Mouse (Mus musculus) bone marrow macrophage, adult 2 months (primary cell): ENCODE measurements around the gene Galk1. TPM values are rescaled to one million over a fixed set of nuclear protein-coding genes. Genes with fewer than 3 reads are reported as not detected.

Experiments
- H3K27ac ChIP-seq: 2 replicates; pipeline ENCODE4 v1.5.1; 2012; ENCODE audit warnings: low read depth, low read length; ENCODE audit not compliant: insufficient read depth
- H3K4me1 ChIP-seq: 2 replicates; pipeline ENCODE4 v1.6.1; 2012; ENCODE audit warnings: low read length; ENCODE audit not compliant: control insufficient read depth, insufficient read depth
- H3K4me3 ChIP-seq: 2 replicates; pipeline ENCODE4 v1.5.1; 2012; ENCODE audit warnings: mild to moderate bottlenecking, low read length, moderate library complexity; ENCODE audit not compliant: insufficient read depth
- CTCF ChIP-seq: IDR thresholded peaks from 2 replicates; pipeline ENCODE4 v1.5.1; 2012; ENCODE audit warnings: low read depth, mild to moderate bottlenecking, low read length, moderate library complexity
- POLR2A ChIP-seq: IDR thresholded peaks from 2 replicates; pipeline ENCODE4 v1.6.1; 2012; ENCODE audit warnings: mild to moderate bottlenecking, low read depth, low read length, borderline replicate concordance
- polyA plus RNA-seq: library from polyadenylated mRNA; stranded (reverse); fragments of >200 nt; gene quantifications from 2 replicates; pipeline ENCODE4 v1.2.4, GENCODE M21; 2012; ENCODE audit not compliant: missing spikeins, insufficient read depth, insufficient read length

The Galk1 gene
- polyA plus RNA-seq, 1 experiment, result 14.4 TPM

DNA sequence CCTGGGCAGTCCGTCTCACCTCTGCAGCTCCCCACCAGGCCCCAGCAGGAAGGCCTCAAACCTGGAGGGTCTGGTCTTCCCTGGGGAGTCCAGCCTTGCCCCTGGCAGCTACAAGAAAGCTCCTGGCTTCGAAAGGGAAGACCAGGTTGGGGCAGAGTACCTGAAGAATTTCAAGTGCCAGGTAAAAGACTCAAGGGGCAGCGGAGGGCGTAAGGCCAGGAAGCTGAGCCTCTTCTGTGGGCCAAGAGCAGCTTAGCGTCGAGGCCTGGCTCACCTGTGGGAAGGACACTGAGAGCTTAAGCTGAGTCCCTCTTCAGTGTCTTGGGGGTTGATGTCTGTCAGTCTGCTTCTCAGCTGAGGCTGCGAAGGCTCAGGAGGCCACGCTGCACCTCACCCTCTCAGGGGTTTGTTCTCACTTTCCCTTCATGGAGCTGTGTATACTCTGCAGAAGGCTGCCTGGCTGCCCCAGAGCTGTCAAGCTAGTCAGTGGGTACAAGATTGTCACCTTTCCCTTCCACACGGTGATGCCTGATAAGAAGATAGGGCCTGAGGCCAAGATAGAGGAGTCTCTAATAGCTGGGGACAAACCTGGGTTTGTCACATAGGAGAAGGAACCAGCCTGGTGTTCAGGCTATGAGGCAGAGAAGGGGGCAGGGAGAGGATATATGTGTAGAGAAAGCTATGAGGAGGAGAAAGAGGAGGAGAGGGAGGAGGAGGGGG is 41.2 kb upstream of the Galk1 start:
- no peaks in the 10 kb centered on the region for H3K4me1 ChIP-seq
- TF ChIP-seq CTCF (no peak), POLR2A (no peak)
- no peak overlapping the region for H3K4me3 ChIP-seq
- H3K27ac ChIP-seq, result no peak overlapping the region

GRCm38 (mm10) chr11:116050196-116050595 is 37.7 kb upstream of the Galk1 start:
- no peaks in the 10 kb centered on the region for H3K4me1 ChIP-seq
- TF ChIP-seq POLR2A (no peak), CTCF (no peak)
- H3K27ac ChIP-seq, result no peak overlapping the region
- no peak overlapping the region for H3K4me3 ChIP-seq

DNA sequence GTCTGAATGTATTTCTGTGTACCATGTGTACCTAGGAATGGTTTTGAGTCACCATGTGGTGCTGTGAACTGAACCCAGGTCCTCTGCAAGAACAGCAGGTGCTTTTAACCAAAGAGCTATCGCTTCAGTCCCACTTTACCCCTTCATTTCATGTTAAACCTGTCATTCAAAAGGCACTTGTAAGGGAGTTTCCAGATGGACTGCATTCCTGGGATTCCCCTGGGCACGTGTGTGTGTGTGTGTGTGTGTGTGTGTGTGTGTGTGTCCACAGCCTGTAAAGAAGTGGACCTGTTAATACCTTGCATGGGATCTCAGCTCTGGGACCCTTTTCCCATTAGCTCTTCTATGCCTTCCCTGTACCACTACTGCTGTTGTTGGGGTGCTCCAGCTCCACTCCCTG is 37.1 kb upstream of the Galk1 start:
- TF ChIP-seq CTCF, result no peak
- TF ChIP-seq POLR2A, result no peak
- Histone ChIP-seq H3K4me3 (no peak overlapping the region), H3K4me1 (no peaks in the 10 kb centered on the region), H3K27ac (no peak overlapping the region)

DNA sequence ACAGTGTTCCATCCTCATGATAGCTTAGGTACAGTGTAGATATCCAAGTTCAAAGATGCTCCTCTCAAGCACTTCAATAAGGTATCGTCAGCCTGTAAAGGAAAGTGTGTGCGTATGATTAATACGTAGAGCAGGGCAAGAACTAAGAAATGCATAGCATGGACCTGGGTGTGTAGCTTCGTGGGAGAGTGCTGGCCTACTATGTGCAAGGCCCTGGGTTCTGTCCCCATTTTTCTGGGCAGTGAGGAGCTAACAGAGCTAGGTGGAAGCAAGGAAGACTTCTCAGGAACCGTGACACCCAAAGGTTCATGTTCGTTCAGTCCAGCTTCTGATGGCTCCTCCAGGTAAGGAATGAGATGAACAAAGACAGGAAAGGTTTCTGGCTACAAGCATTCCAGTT is 32.7 kb upstream of the Galk1 start:
- H3K4me1 ChIP-seq, result peaks cover 5% of the 10 kb centered on the region
- no peak for TF ChIP-seq CTCF
- no peak for TF ChIP-seq POLR2A
- H3K4me3 ChIP-seq, result no peak overlapping the region
- no peak overlapping the region for H3K27ac ChIP-seq

DNA sequence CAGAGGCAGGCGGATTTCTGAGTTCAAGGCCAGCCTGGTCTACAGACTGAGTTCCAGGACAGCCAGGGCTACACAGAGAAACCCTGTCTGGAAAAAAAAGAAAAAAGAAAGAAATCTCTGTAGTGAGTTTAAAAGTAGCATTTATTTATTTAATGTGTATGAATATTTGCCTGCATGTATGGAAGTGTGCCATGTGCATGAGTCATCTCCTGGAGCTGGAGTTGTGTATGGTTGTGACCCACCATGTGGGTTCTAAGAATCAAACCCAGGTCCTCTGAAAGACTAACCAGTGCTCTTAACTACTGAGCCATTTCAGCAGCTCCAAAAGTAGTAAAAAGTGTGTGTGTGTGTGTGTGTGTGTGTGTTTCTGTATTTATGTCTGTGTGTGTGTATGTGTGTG is 30.8 kb upstream of the Galk1 start:
- H3K4me3 ChIP-seq, result no peak overlapping the region
- H3K27ac ChIP-seq, result no peak overlapping the region
- peaks cover 5% of the 10 kb centered on the region for H3K4me1 ChIP-seq
- no peak for TF ChIP-seq POLR2A
- TF ChIP-seq CTCF, result no peak

DNA sequence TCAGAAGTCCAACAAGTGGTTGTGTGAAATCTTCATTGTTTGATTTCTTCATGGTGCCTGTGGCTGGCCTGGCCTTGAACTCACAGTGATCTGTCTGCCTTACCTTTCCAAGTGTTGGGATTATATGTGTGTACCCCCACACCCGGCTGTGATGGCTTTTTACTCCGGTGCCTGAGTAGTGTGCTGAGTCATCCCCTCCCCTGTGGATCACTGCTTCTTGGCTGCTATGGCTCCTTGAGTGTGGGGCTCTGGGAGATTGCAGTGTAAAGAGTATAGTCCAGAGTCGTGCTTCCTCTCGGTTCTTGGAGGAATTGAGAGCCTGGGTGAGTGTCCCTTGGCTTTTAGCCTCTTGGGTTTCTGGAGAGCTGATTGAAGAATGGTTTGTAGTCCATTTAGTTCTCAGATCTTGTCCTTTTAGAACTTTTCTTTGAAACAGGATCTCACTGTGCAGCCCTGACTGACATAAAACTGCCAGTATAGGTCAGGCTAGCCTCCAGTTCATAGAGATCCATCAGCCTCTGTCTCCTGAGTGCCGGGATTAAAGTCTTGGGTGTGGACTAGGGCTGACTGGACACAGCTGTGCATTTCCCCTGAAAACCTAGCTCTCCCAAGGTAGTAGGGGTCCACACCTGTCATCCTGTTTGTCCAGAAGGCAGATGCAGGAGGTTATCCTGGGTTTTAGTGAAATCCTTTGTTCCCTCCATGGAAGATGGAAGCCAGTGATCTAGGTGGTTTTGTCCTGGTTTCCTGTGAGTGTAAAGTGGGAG is 30.0 kb upstream of the Galk1 start:
- Histone ChIP-seq H3K4me1 (peaks cover 5% of the 10 kb centered on the region), H3K27ac (no peak overlapping the region), H3K4me3 (no peak overlapping the region)
- TF ChIP-seq POLR2A (no peak), CTCF (no peak)

DNA sequence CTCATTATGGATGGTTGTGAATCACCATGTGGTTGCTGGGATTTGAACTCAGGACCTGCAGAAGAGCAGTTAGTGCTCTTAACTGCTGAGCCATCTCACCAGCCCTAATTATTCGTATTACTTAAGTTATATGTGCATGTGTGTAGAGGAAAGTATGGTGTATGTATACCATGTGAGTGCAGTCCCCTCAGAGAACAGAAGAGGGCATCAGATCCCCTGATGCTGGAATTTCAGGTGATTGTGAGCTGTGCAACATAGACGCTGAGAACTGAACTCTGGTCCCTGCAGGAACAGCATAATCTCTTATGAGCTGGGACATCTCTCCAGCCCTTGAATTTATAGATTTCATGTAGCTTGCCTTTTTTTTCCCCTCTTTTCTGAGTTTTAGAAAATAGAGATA is 29.3 kb upstream of the Galk1 start:
- no peak for TF ChIP-seq POLR2A
- TF ChIP-seq CTCF, result no peak
- H3K4me1 ChIP-seq, result peaks cover 7% of the 10 kb centered on the region
- no peak overlapping the region for H3K4me3 ChIP-seq
- H3K27ac ChIP-seq, result no peak overlapping the region

- no peak overlapping the region for H3K27ac ChIP-seq
- no peak for TF ChIP-seq POLR2A
- no peak for TF ChIP-seq CTCF
- no peak overlapping the region for H3K4me3 ChIP-seq
- H3K4me1 ChIP-seq, result peaks cover 13% of the 10 kb centered on the region
Observed at GRCm38 (mm10) chr11:116040593-116040992, 28.1 kb upstream of the Galk1 start.

- Histone ChIP-seq H3K4me1 (peaks cover 14% of the 10 kb centered on the region), H3K27ac (no peak overlapping the region), H3K4me3 (no peak overlapping the region)
- TF ChIP-seq CTCF, result no peak
- no peak for TF ChIP-seq POLR2A
Observed at GRCm38 (mm10) chr11:116037826-116038225, 25.3 kb upstream of the Galk1 start.

DNA sequence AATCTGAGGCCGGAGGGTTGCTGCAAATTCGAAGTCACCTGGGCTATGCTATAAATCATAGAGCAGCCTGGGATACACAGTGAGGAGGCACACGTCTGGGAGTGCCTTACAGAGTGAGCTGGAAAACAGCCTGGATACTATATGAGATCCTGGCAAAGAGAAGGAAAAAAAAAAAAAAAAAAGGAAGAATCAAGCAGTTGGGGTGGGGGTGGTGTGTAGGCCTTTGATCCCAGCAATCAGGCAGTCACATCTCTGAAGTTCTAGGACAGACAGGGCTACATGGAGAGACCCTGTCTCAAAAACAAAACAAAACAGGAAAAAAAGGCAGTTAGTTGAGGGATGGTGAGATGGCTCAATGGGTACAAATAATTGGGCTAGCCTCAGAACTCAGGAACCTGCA is 24.2 kb upstream of the Galk1 start:
- no peak overlapping the region for H3K27ac ChIP-seq
- TF ChIP-seq POLR2A (no peak), CTCF (no peak)
- H3K4me3 ChIP-seq, result no peak overlapping the region
- peaks cover 17% of the 10 kb centered on the region for H3K4me1 ChIP-seq
